Mouse (Mus musculus): ENCODE measurements around the gene Speg. TPM values are rescaled to one million over a fixed set of nuclear protein-coding genes. Genes with fewer than 3 reads are reported as not detected.

The Speg gene
- polyA plus RNA-seq, 1 experiment from 2014 or later = 9.4 TPM

DNA sequence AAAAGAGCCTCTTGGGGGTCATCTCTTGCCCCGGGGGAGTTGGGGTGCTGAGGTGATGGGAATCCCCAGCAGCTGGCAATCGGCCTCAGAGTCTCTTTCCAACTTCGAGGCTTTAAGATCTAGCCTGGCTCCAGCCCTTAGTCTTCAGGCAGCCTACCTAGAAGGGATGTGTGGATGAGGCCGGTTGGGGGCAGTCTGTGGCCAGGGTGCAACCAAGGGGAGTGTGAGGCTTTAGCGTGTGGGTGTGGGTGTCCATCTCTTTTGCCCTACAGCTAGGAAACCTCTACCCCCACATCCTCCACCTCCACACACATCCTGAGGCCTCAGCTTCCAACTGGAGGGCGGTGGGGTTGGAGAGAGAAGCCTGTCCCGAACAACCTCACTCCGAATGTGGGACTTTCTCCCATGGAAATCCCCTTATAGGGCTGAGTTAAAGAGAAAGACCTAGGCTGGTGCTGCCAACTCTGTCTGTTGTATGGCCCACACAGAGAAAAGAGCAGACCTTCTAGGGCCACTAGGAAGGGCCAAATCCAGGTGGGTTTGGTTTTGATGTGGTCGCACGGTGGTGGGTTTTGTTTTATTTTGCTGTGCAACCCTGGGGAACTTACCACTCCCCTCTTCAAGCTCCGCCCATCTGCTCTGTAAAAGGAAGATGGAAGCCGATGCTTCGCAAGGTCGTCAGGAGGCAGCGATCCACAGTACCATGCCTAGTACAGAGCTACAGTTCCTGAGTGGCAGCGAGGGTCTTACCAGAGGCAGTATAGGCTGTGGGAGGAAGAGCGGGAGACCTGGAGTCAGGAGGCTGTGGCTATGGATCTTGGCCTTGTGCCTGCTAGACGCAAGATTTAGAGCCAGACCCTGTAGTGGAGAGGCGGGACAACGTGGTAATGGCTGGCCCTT, 29.8 kb upstream of the Speg start:
- H3K27me3 ChIP-seq = peaks cover 38% of the 10 kb centered on the region
- 39% methylated on average over 20 of the region's 20 CpGs for WGBS (ENCODE audit: insufficient replicate concordance)

DNA sequence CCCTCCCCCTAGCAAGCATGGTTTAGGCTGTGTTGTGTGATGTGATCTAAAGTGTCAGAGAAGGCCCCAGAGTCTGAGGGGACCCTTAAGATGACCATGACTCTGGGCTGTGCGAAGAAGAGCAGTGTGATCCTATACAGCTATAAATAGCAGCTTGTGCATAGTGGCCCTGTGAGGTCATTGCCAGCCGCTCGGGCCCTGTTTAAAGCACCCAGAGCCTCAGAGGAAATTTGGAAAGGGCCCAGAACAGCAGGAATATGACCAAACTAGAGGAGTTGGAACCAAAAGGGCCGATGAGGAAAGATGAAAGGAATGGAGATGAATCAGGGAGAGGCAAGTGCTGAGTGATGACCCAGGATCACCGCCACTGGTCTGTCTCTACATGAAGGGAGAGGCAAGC, 27.8 kb upstream of the Speg start:
- no peak overlapping the region for H3K9ac ChIP-seq

More for the DNA sequence above, 29.8 kb upstream of the Speg start:
- Histone ChIP-seq H3K4me2 (no peak overlapping the region), H3K4me3 (replicated peaks) (no peak overlapping the region), H3K9ac (no peak overlapping the region), H3K4me1 (replicated peaks) (no peaks in the 10 kb centered on the region), H3K36me3 (replicated peaks) (no peaks in the 10 kb centered on the region), H3K27ac (replicated peaks) (no peak overlapping the region; the same call in 1 of the 2 replicates), H3K9me3 (replicated peaks) (no peaks in the 10 kb centered on the region)
- no peak for ATAC-seq (ENCODE audit: insufficient read depth)

DNA sequence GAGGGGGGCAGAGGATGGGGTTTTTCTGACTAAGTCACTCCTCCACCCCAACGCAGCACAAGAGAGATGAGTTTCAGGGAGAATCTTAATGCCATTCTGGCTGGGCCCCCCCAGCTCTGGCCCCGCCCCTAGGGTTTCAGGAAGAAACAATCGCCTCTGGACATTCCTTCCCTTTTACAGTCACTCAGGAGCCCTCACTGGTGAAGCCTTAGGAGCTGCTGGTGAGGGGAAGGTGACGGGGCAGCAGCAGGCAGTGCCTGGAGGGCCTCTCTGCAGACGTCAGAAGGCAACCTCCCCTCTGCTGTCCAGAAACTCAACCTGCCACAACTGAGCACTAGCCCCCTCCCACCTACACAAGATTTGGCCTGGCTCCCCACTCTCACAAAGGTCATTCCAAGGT, 25.8 kb upstream of the Speg start:
- no peak for ATAC-seq (ENCODE audit: insufficient read depth)

More for the DNA sequence above, 27.8 kb upstream of the Speg start:
- Histone ChIP-seq H3K36me3 (replicated peaks) (no peaks in the 10 kb centered on the region), H3K4me2 (no peak overlapping the region), H3K4me1 (replicated peaks) (no peaks in the 10 kb centered on the region), H3K27ac (replicated peaks) (no peak overlapping the region), H3K9me3 (replicated peaks) (no peaks in the 10 kb centered on the region), H3K27me3 (peaks cover 30% of the 10 kb centered on the region), H3K4me3 (replicated peaks) (no peak overlapping the region)
- WGBS (ENCODE audit: insufficient replicate concordance) = 52% methylated on average over 5 of the region's 5 CpGs
- ATAC-seq (ENCODE audit: insufficient read depth) = no peak

DNA sequence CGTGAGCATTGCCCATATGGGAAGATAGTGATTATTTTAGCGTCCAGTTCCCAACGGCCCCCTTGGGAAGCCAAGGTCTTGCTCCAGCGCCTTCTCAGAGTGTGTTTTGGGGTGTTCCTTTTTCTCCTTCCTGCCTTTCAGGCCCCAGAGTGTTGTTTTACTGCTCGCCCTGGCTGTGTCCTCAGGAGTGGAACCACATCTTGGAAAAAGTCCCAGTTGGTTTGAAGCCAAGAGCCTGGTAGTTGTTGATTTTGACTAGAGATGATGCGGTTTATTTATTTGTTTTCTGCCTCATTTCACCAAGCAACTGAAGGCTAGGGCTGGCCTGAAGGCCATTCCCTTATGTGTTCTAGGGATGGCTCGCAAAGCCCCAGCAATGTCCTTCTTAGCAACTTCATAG, 17.8 kb upstream of the Speg start:
- no peak for ATAC-seq (ENCODE audit: insufficient read depth)
- Histone ChIP-seq H3K9ac (no peak overlapping the region), H3K4me1 (replicated peaks) (peaks cover 7% of the 10 kb centered on the region; the same call in 1 of the 2 replicates), H3K4me2 (no peak overlapping the region), H3K4me3 (replicated peaks) (no peak overlapping the region), H3K9me3 (replicated peaks) (no peaks in the 10 kb centered on the region), H3K27me3 (peaks cover 51% of the 10 kb centered on the region), H3K27ac (replicated peaks) (no peak overlapping the region), H3K36me3 (replicated peaks) (no peaks in the 10 kb centered on the region)
- 62% methylated on average over 7 of the region's 7 CpGs for WGBS (ENCODE audit: insufficient replicate concordance)

More for the DNA sequence above, 25.8 kb upstream of the Speg start:
- Histone ChIP-seq H3K4me2 (no peak overlapping the region), H3K4me3 (replicated peaks) (no peak overlapping the region), H3K4me1 (replicated peaks) (no peaks in the 10 kb centered on the region), H3K27me3 (peaks cover 17% of the 10 kb centered on the region), H3K9me3 (replicated peaks) (no peaks in the 10 kb centered on the region), H3K36me3 (replicated peaks) (no peaks in the 10 kb centered on the region), H3K9ac (no peak overlapping the region), H3K27ac (replicated peaks) (no peak overlapping the region)
- WGBS (ENCODE audit: insufficient replicate concordance) = 33% methylated on average over 5 of the region's 5 CpGs

DNA sequence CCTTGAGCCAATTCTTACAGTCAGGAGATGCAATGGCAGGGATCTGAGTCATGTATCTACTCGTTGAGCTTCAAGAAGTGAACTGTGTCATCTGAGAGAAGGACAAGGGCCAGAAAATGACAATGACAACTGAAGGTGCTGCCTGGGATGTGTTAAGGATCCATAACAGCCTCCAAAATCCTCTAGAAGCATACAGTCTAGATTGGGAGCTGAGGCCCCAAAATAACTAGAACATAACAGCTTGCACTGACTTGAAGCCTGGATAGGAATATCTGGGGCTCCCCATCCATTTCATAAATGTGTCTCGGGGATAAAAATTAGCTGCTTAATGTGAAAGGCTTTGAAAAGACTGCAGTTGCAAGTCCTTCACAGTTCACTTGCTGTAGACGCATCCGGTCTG, 17.1 kb upstream of the Speg start:
- no peak for ATAC-seq (ENCODE audit: insufficient read depth)
- Histone ChIP-seq H3K9ac (no peak overlapping the region), H3K9me3 (replicated peaks) (no peaks in the 10 kb centered on the region), H3K27ac (replicated peaks) (no peak overlapping the region), H3K4me1 (replicated peaks) (peaks cover 7% of the 10 kb centered on the region; the same call in 1 of the 2 replicates), H3K36me3 (replicated peaks) (no peaks in the 10 kb centered on the region), H3K4me3 (replicated peaks) (no peak overlapping the region), H3K4me2 (no peak overlapping the region), H3K27me3 (peaks cover 58% of the 10 kb centered on the region)
- 66% methylated on average over 4 of the region's 4 CpGs for WGBS (ENCODE audit: insufficient replicate concordance)

DNA sequence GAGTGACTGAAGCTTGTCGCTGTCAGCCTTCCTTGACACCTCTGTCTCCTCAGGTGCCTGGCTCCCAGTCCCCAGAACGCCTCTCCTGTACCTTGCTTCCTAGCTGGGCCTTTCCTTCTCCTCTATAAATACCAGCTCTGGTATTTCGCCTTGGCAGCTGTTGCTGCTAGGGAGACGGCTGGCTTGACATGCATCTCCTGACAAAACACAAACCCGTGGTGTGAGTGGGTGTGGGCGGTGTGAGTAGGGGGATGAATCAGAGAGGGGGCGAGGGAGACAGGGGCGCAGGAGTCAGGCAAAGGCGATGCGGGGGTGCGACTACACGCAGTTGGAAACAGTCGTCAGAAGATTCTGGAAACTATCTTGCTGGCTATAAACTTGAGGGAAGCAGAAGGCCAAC, 15.8 kb upstream of the Speg start:
- 62% methylated on average over 13 of the region's 13 CpGs for WGBS (ENCODE audit: insufficient replicate concordance)
- Histone ChIP-seq H3K9ac (no peak overlapping the region), H3K4me3 (replicated peaks) (no peak overlapping the region), H3K27me3 (peaks cover 58% of the 10 kb centered on the region), H3K4me2 (no peak overlapping the region), H3K27ac (replicated peaks) (no peak overlapping the region), H3K4me1 (replicated peaks) (peaks cover 7% of the 10 kb centered on the region; the same call in 1 of the 2 replicates), H3K9me3 (replicated peaks) (no peaks in the 10 kb centered on the region), H3K36me3 (replicated peaks) (no peaks in the 10 kb centered on the region)
- ATAC-seq (ENCODE audit: insufficient read depth) = no peak

DNA sequence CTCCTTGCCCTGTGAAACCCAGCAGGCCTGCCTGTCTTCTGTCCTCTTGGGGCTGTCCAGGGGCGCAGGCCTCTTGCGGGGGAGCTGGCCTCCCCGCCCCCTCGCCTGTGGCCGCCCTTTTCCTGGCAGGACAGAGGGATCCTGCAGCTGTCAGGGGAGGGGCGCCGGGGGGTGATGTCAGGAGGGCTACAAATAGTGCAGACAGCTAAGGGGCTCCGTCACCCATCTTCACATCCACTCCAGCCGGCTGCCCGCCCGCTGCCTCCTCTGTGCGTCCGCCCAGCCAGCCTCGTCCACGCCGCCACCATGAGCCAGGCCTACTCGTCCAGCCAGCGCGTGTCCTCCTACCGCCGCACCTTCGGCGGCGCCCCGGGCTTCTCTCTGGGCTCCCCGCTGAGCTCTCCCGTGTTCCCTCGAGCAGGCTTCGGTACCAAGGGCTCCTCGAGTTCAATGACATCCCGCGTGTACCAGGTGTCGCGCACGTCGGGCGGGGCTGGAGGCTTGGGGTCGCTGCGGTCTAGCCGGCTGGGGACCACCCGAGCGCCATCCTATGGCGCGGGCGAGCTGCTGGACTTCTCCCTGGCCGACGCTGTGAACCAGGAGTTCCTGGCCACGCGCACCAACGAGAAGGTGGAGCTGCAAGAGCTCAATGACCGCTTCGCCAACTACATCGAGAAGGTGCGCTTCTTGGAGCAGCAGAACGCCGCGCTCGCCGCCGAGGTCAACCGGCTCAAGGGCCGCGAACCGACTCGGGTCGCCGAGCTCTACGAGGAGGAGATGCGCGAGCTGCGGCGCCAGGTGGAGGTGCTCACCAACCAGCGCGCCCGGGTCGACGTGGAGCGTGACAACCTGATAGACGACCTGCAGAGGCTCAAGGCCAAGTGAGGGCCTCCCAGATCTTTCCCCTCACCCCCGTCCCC, 14.7 kb upstream of the Speg start, which contains the start of gene Des:
TSS of gene Des (plus strand) at position 218 of the 920 bp plus-strand sequence.
- peak within 1 kb of the TSS; percentile 50 for H3K4me2 ChIP-seq
- H3K9ac ChIP-seq = no peak within 1 kb of the TSS
- 3% methylated on average over 80 of the region's 80 CpGs for WGBS (ENCODE audit: insufficient replicate concordance)
- H3K36me3 ChIP-seq (replicated peaks) = no peaks in the 10 kb centered on the region
- H3K27me3 ChIP-seq = peaks cover 64% of the 10 kb centered on the region
- ATAC-seq (ENCODE audit: insufficient read depth) = no peak
- H3K27ac ChIP-seq (replicated peaks) = no peak within 1 kb of the TSS
- peak within 1 kb of the TSS; percentile 32 for H3K4me3 ChIP-seq (replicated peaks)
- no peaks in the 10 kb centered on the region for H3K9me3 ChIP-seq (replicated peaks)
- peaks cover 7% of the 10 kb centered on the region; the same call in 1 of the 2 replicates for H3K4me1 ChIP-seq (replicated peaks)

DNA sequence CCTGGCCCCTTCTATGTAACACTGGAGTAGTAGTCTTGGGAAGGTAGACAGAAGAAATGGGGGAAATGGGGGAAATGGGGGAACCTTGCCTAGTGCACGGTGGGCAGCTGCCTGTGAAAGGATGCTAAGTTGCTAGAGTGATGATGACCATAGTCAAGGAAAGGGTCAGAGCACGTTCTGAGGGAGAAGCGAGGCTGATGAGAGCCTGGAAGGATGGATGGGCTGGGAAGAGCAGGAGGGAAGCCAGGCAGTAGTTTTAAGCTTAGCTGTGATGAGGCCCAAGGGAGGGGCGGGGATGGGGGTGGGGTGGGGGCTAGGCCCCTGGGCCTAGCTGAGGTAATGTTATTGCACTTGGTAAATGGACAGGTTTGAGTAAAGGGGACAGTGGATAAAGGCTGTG, 14.0 kb upstream of the Speg start:
- Histone ChIP-seq H3K9ac (no peak overlapping the region), H3K4me2 (no peak overlapping the region), H3K4me1 (replicated peaks) (peaks cover 7% of the 10 kb centered on the region; the same call in 1 of the 2 replicates)

DNA sequence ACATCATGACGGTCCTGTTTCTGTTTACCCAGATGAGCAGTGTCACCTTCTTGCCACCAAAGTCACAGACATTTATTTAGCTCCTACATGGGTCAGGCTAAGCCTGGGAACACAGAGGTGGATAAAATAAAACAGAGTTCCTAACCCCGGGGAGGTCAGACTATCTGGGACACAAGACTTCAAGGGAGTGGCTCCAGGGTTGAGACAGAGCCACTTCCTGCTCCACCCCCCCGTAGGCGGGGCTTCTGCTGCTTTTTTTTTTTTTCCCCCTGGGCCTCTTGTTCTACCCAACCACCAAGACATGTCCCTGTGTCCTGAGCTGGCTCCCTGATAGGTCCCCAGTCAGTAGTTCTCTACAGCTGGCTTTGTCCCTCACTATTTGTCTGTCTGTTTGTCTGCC, 13.3 kb upstream of the Speg start:
- WGBS (ENCODE audit: insufficient replicate concordance) = 17% methylated on average over 4 of the region's 4 CpGs
- Histone ChIP-seq H3K27ac (replicated peaks) (no peak overlapping the region), H3K9ac (no peak overlapping the region), H3K4me2 (no peak overlapping the region), H3K27me3 (peaks cover 64% of the 10 kb centered on the region), H3K36me3 (replicated peaks) (no peaks in the 10 kb centered on the region), H3K4me1 (replicated peaks) (peaks cover 7% of the 10 kb centered on the region; the same call in 1 of the 2 replicates), H3K4me3 (replicated peaks) (no peak overlapping the region), H3K9me3 (replicated peaks) (no peaks in the 10 kb centered on the region)
- no peak for ATAC-seq (ENCODE audit: insufficient read depth)

More for the DNA sequence above, 14.0 kb upstream of the Speg start:
- peaks cover 64% of the 10 kb centered on the region for H3K27me3 ChIP-seq
- no peak overlapping the region for H3K4me3 ChIP-seq (replicated peaks)
- no peak for ATAC-seq (ENCODE audit: insufficient read depth)
- WGBS (ENCODE audit: insufficient replicate concordance) = 33% methylated on average over 4 of the region's 4 CpGs
- no peaks in the 10 kb centered on the region for H3K36me3 ChIP-seq (replicated peaks)
- H3K9me3 ChIP-seq (replicated peaks) = no peaks in the 10 kb centered on the region
- no peak overlapping the region for H3K27ac ChIP-seq (replicated peaks)

DNA sequence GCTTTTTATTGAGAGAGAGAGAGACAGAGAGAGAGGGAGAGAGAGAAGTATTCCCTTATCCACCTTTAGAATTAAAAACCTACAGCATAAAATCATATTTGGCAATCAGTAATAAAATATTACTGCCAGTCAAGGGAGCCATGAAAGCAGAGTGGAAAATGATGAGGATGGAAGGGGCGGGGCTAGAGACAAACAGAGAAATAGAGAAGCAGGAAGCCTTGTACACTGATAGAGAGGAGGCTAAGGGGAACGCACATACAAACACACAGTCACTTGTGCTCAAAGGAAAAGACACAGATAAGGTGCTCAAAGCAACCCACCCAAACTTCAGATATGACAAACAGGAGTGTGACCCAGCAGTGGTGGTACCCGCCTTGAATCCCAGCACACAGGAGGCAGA, 11.2 kb upstream of the Speg start:
- H3K4me3 ChIP-seq (replicated peaks) = no peak overlapping the region
- 31% methylated on average over 3 of the region's 3 CpGs for WGBS (ENCODE audit: insufficient replicate concordance)
- H3K36me3 ChIP-seq (replicated peaks) = no peaks in the 10 kb centered on the region
- H3K9me3 ChIP-seq (replicated peaks) = no peaks in the 10 kb centered on the region
- no peak for ATAC-seq (ENCODE audit: insufficient read depth)
- H3K4me1 ChIP-seq (replicated peaks) = peaks cover 7% of the 10 kb centered on the region; the same call in 1 of the 2 replicates
- H3K9ac ChIP-seq = no peak overlapping the region
- no peak overlapping the region for H3K4me2 ChIP-seq
- peaks cover 45% of the 10 kb centered on the region for H3K27me3 ChIP-seq
- H3K27ac ChIP-seq (replicated peaks) = no peak overlapping the region
